ENCODE assay signal across 8 mouse cellular contexts in genomic region chr1:41652646-41653427, GRCm38 (mm10).
DNase-seq lines count a peak whose midpoint lies in the region; ATAC-seq and TF ChIP-seq lines count a peak whose summit lies in the region.

No protein-coding gene starts in this region.

- no peaks in the 10 kb centered on the region for H3K27me3 ChIP-seq in hindbrain, embryonic 11.5 days (ENCODE audit: control insufficient read depth, insufficient read depth, low read length)
- no peaks in the 10 kb centered on the region for H3K27me3 ChIP-seq in midbrain, embryonic 16.5 days (ENCODE audit: control insufficient read depth, insufficient read depth, low read depth, low read length)
- H3K27me3 ChIP-seq in thymus, adult 2 months (ENCODE audit: control insufficient read depth, insufficient read depth, low read length) = no peaks in the 10 kb centered on the region

- H3K9me3 ChIP-seq in hindbrain, embryonic 11.5 days (ENCODE audit: control insufficient read depth, low read length) = no peaks in the 10 kb centered on the region
- no peaks in the 10 kb centered on the region for H3K9me3 ChIP-seq in midbrain, embryonic 16.5 days (replicated peaks; ENCODE audit: control insufficient read depth, low read length, poor library complexity, severe bottlenecking)

- no peak overlapping the region for H3K27ac ChIP-seq in hindbrain, embryonic 11.5 days (ENCODE audit: low read depth, low read length)
- peak overlapping the region; percentile 33; the same call in 1 of the 2 replicates for H3K27ac ChIP-seq in midbrain, embryonic 16.5 days (ENCODE audit: low read length)
- H3K27ac ChIP-seq in thymus, adult 2 months (ENCODE audit: control insufficient read depth, insufficient read depth, low read length) = no peak overlapping the region

- no peaks in the 10 kb centered on the region for H3K4me1 ChIP-seq in hindbrain, embryonic 11.5 days (replicated peaks; ENCODE audit: control insufficient read depth, insufficient read depth, low read length)
- H3K4me1 ChIP-seq in midbrain, embryonic 16.5 days (ENCODE audit: control insufficient read depth, insufficient read depth, low read length) = peaks cover 13% of the 10 kb centered on the region
- no peaks in the 10 kb centered on the region for H3K4me1 ChIP-seq in thymus, adult 2 months (replicated peaks; ENCODE audit: control insufficient read depth, insufficient read depth, low read length)

- intact Hi-C loops in left cerebral cortex, postnatal 10 days (cut with DNase I) = no loop called here

- no peak overlapping the region for H3K4me3 ChIP-seq in hindbrain, embryonic 11.5 days (ENCODE audit: low read depth, low read length)
- no peak overlapping the region for H3K4me3 ChIP-seq in midbrain, embryonic 16.5 days (ENCODE audit: low read depth, low read length)
- no peak overlapping the region for H3K4me3 ChIP-seq in thymus, adult 2 months (ENCODE audit: control insufficient read depth, insufficient read depth, low read length)

- 73% methylated on average over 8 of the region's 8 CpGs for WGBS in hindbrain, embryonic 11.5 days
- 41% methylated on average over 8 of the region's 8 CpGs for WGBS in midbrain, embryonic 16.5 days
- WGBS in thymus, adult 2 months = 71% methylated on average over 8 of the region's 8 CpGs

- ATAC-seq in hindbrain, embryonic 11.5 days (ENCODE audit: low FRiP score) = no peak
- ATAC-seq in midbrain, embryonic 16.5 days = peak; percentile 76

- DNase-seq in adrenal gland, adult (ENCODE audit: inconsistent age in 2 of 2, low spot score in 1 of 2) = peak; percentile 87 to 96
- DNase-seq in cerebellum, adult 9-10 months = peak; percentile 28
- peak; percentile 26 to 69 for DNase-seq in frontal cortex, adult 2 months (ENCODE audit: extremely low spot score in 1 of 2, low spot score in 1 of 2)
- peak; percentile 35 for DNase-seq in hindbrain, embryonic 11.5 days (ENCODE audit: low spot score)
- DNase-seq in left cerebral cortex, postnatal 10 days (ENCODE audit: extremely low spot score in 1 of 2, low spot score in 2 of 2) = peak; percentile 64 to 65
- peak; percentile 33 for DNase-seq in urinary bladder, postnatal 14 days (ENCODE audit: low spot score)
- no peak for DNase-seq in thymus, adult 2 months

- no peak overlapping the region for H3K4me2 ChIP-seq in hindbrain, embryonic 11.5 days (replicated peaks; ENCODE audit: low read depth, low read length)
- H3K4me2 ChIP-seq in midbrain, embryonic 16.5 days (ENCODE audit: low read length) = peak overlapping the region; percentile 33

- no peak for TF ChIP-seq POLR2A in thymus, adult 2 months (IDR thresholded peaks at IDR 0.05; ENCODE audit: control insufficient read depth, extremely low read depth, insufficient read depth, low read length, poor library complexity)

- H3K9ac ChIP-seq in hindbrain, embryonic 11.5 days (ENCODE audit: low read depth, low read length) = no peak overlapping the region
- H3K9ac ChIP-seq in midbrain, embryonic 16.5 days (ENCODE audit: low read depth, low read length) = no peak overlapping the region

- no peaks in the 10 kb centered on the region for H3K36me3 ChIP-seq in hindbrain, embryonic 11.5 days (ENCODE audit: control insufficient read depth, insufficient read depth, low read length)
- H3K36me3 ChIP-seq in midbrain, embryonic 16.5 days (ENCODE audit: control insufficient read depth, insufficient read depth, low read length) = no peaks in the 10 kb centered on the region
- no peaks in the 10 kb centered on the region for H3K36me3 ChIP-seq in thymus, adult 2 months (ENCODE audit: control insufficient read depth, insufficient read depth, low read length)

- no peak for TF ChIP-seq CTCF in thymus, adult 2 months (IDR thresholded peaks at IDR 0.05; ENCODE audit: borderline replicate concordance, control insufficient read depth, extremely low read depth, insufficient read depth, low read length, poor library complexity)
